Mouse (Mus musculus) embryonic facial prominence, embryonic 15.5 days (tissue): Measurements from ENCODE around the gene Rpl28. TPM values are rescaled to one million over a fixed set of nuclear protein-coding genes. Genes with fewer than 3 reads are reported as not detected.
A peak's percentile ranks its signal among the peaks of the same experiment; 100 is the strongest.
"Not testable (repeated sequence)": the region's sequence is repeated elsewhere in the genome, so short reads cannot be mapped to it uniquely, and the experiment has no call there.

Source experiments
- ATAC-seq: fragments of 200-750 bp; cut with Nextera tagmentation; 2 replicates; pipeline ENCODE4 v1.8.0; 2017; ENCODE audit warnings: low read depth, moderate TSS enrichment; ENCODE audit not compliant: insufficient number of reproducible peaks, low FRiP score, low TSS enrichment
- H3K27ac ChIP-seq: fragments of 300-500 bp; sonication (generic); replicated peaks from 2 replicates; pipeline ENCODE4 v1.5.1; 2015; ENCODE audit warnings: mild to moderate bottlenecking, inconsistent platforms
- H3K27me3 ChIP-seq: fragments of 300-500 bp; sonication (generic); 2 replicates; pipeline ENCODE4 v1.6.1; 2015; ENCODE audit warnings: inconsistent platforms
- H3K36me3 ChIP-seq: fragments of 300-500 bp; sonication (generic); 2 replicates; pipeline ENCODE4 v1.6.1; 2015; ENCODE audit warnings: mild to moderate bottlenecking, inconsistent platforms
- H3K4me1 ChIP-seq: fragments of 300-500 bp; sonication (generic); 2 replicates; pipeline ENCODE4 v1.6.1; 2015; ENCODE audit warnings: inconsistent platforms
- H3K4me2 ChIP-seq: fragments of 300-500 bp; sonication (generic); replicated peaks from 2 replicates; pipeline ENCODE4 v1.6.1; 2015; ENCODE audit warnings: mild to moderate bottlenecking, inconsistent platforms
- H3K4me3 ChIP-seq: fragments of 300-500 bp; sonication (generic); replicated peaks from 2 replicates; pipeline ENCODE4 v1.5.1; 2015; ENCODE audit warnings: mild to moderate bottlenecking, inconsistent platforms
- H3K9ac ChIP-seq: fragments of 300-500 bp; sonication (generic); 2 replicates; pipeline ENCODE4 v1.6.1; 2015; ENCODE audit warnings: inconsistent platforms
- H3K9me3 ChIP-seq: fragments of 300-500 bp; sonication (generic); replicated peaks from 2 replicates; pipeline ENCODE4 v1.6.1; 2016; ENCODE audit warnings: inconsistent platforms
- WGBS: fragments of 180-500 bp; shearing (Covaris S2); methylation state at CpG from one replicate; pipeline ENCODE4 v1.1.7; 2015; 5-methylcytosine and 5-hydroxymethylcytosine counted together
- polyA plus RNA-seq: library from polyadenylated mRNA; unstranded; fragments of >200 nt; fragmentation: Nextera tagmentation; extraction: Ambion mirVana; gene quantifications from 2 replicates; pipeline ENCODE4 v1.2.1, GENCODE M21; 2015

Gene Rpl28
- polyA plus RNA-seq, 1 experiment from 2014 or later = 397 TPM

DNA sequence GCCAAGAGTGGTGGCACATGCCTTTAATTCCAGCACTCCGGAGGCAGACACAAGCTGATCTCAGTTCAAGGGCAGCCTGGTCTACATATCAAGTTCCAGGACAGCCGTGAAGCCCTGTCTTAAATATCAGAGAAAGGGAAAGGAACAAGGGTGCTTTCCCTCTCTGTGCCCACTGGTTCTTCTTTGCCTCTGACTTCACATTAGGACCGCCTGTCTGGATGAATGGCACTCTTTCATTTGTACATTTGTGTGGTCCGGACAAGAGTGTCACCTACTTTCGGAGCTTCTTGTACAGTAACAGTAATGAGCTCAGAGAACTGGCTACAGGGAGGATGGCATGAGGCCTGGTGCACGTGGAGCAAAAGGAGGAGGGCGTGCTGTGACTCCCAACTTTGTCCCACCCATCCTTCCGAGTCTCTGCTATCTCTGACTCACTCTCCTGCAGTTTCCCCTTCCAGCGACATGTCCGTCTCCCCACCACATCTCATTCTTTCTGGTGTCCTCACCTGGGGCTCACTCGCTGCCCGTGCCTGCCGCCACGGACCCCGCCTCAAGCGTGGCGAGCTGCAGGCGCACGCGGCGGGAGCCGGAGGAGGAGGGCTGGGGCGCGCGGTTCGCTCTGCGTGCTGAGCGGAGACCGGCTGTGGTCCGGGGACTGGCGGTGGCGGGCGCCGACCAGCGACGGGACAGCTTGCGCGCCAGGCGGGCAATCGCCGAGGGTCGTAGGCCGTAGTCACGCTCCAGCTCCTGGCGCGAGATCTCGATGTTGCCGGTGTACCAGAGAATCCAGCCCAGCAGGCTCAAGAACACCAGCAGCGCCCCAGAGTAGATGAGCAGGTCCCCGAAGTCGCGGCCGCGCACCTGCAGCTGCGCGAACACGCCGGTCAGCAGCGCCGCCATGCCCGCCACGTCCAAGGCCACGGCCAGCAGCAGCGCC, 3.9 kb upstream of the Rpl28 start:
- Histone ChIP-seq H3K4me3 (peak overlapping the region; percentile 57), H3K9ac (peak overlapping the region; percentile 60), H3K27ac (peak overlapping the region; percentile 40), H3K27me3 (peaks cover 10% of the 10 kb centered on the region), H3K4me1 (peaks cover 14% of the 10 kb centered on the region), H3K36me3 (0 out of 2 replicates have a peak, but pooled peaks cover under 1% of the 10 kb centered on the region), H3K9me3 (no peaks in the 10 kb centered on the region), H3K4me2 (peak overlapping the region; percentile 92)
- 1% methylated on average over 64 of the region's 64 CpGs for WGBS
- ATAC-seq = peak; percentile 53

DNA sequence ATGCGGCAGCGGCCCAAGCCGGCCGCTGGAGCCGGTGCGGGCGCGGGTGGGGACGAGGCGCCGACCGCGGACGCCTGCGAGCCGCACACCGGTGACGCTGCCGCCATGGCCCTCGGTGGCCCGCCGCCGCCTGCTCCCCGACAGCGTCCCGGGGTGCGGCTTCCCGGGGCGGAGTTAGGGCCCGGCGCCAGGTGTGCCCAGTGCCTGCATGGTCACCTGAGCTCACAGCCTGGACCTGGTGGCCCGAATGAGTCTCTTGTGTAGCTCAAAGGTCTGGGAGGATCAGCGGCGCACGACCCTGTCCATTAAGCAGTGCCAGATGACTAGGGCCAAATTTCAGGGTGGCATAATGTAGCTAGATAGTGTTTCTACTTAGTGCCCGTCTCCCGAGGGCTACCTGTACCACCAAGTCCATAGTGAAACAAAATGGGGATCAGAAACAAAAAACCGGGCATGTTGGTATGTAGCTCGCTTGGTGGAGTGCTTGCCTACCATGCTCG, 3.2 kb upstream of the Rpl28 start, which contains the start of gene Tmem238:
Gene Tmem238 (minus strand): TSS at position 221 of the 500 bp plus-strand sequence.
- Histone ChIP-seq H3K9ac (peak within 1 kb of the TSS; percentile 60), H3K27me3 (peaks cover 10% of the 10 kb centered on the region), H3K9me3 (no peaks in the 10 kb centered on the region), H3K4me2 (peak within 1 kb of the TSS; percentile 92), H3K4me1 (peaks cover 22% of the 10 kb centered on the region), H3K36me3 (peaks cover 8% of the 10 kb centered on the region; the same call in 1 of the 2 replicates), H3K4me3 (peak within 1 kb of the TSS; percentile 57), H3K27ac (peak within 1 kb of the TSS; percentile 40)
- 7% methylated on average over 40 of the region's 40 CpGs for WGBS
- ATAC-seq = 0 out of 2 replicates have a peak, but pooled peaks have one; percentile 26

DNA sequence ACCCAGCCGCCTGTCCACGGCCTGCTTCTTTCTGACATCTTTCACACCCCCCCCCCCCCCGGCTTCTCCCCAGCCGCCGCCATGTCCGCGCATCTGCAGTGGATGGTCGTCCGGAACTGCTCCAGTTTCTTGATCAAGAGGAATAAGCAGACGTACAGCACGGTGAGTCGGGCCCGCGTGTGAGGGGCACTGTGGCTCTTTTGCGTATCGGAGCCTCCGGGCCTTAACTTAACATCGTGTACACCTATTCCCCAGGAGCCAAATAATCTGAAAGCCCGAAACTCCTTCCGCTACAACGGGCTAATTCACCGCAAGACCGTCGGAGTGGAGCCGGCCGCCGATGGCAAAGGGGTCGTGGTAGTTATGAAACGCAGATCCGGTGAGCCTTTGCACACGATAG, 574 bp downstream of the Rpl28 start:
- ATAC-seq, H3K9me3 ChIP-seq: not testable (repeated sequence)
- H3K9ac ChIP-seq = peak overlapping the region; percentile 93
- H3K27me3 ChIP-seq = peaks cover 10% of the 10 kb centered on the region
- peak overlapping the region; percentile 97 for H3K27ac ChIP-seq
- H3K4me3 ChIP-seq = peak overlapping the region; percentile 87
- peak overlapping the region; percentile 65 for H3K4me2 ChIP-seq
- WGBS = under 1% methylated on average over 29 of the region's 31 CpGs
- peaks cover 27% of the 10 kb centered on the region for H3K4me1 ChIP-seq
- peaks cover 40% of the 10 kb centered on the region for H3K36me3 ChIP-seq

DNA sequence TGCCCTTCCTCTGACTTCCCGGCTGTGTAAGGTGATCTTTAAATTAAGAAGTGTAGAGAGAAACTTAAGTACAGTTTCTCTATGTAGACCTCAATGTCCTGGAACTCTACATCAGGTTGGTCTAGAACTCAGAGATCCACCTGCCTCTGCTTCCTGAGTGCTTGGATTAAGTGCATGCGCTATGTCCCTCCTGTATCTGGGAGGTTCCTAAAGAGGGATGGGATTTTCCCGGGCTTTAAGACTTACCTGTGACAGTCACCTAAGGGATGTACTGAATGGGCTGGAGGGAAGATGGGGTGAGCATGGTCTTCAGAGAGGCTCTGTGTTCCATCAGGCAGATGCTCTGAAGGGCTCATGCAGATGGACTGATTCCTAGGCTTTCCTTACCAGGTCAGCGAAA, 1.0 kb downstream of the Rpl28 start:
- 35% methylated on average over 4 of the region's 4 CpGs for WGBS
- peak overlapping the region; percentile 97; the same call in 1 of the 2 replicates for H3K27ac ChIP-seq

DNA sequence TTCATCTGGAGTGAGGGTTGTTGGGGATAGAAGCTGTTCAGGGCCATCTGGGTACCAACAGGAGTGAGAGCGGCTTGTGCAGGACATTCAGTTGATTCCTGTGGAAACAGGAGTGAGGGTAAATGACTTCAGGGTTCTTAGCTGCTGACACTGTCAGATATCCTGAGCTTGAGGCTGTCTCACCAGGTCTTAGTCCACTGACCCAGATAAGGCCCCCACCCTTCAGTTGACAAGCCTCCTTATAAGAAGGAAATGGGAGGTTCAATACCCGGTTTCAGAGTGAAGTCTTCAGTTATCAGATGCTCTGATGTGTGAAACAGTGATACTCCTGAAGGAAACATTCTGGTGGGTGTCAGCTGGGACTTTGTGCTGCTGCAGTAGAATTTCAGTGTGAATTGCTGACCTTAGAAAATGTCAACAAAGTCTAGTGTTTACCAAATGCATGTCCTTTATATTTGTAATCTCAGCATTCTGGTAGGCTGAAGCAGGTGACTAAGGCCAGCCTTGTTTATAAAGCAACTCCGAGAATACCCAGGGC, 2.0 kb downstream of the Rpl28 start:
- peak overlapping the region; percentile 65; the same call in 1 of the 2 replicates for H3K4me2 ChIP-seq
- ATAC-seq = no peak

More for the DNA sequence above, 1.0 kb downstream of the Rpl28 start:
- H3K9ac ChIP-seq = peak overlapping the region; percentile 93
- peaks cover 22% of the 10 kb centered on the region for H3K4me1 ChIP-seq
- no peak for ATAC-seq
- H3K9me3 ChIP-seq = no peaks in the 10 kb centered on the region
- peak overlapping the region; percentile 87 for H3K4me3 ChIP-seq
- peaks cover 40% of the 10 kb centered on the region for H3K36me3 ChIP-seq
- H3K27me3 ChIP-seq = peaks cover 10% of the 10 kb centered on the region; the same call in 1 of the 2 replicates
- peak overlapping the region; percentile 65 for H3K4me2 ChIP-seq

DNA sequence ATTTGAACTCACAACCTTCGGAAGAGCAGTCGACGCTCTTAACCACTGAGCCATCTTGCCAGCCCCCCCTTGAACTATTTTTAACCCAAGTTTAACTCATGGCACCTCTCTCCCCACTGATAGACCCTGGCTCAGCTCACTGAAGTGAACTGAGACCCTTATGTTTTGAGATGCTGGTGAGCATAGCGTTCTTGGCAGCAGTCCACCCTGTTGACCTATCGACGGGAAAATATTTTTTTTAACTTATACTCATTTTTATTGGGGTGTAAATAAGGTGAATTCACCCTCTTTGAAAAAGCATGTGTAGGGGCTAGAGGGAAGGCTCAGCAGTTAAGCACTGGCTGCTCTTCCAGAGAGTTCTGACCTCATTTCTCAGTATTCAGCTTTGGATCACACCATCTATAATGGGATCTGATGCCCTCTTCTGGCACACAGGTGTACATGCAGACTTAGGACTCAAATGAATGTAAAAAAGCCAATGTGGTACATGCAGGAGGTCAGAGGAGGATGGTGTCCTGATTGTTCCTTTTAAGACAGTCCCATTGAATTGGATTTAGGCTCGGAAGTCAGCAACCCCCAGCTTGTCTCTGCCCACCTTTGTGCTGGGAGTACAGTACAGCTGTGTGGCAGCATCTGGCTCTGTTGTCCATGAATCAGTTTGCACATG, 3.2 kb downstream of the Rpl28 start:
- H3K4me1 ChIP-seq = peaks cover 16% of the 10 kb centered on the region

More for the DNA sequence above, 2.0 kb downstream of the Rpl28 start:
- no peaks in the 10 kb centered on the region for H3K9me3 ChIP-seq
- H3K36me3 ChIP-seq = peaks cover 40% of the 10 kb centered on the region
- no peak overlapping the region for H3K27ac ChIP-seq
- H3K4me1 ChIP-seq = peaks cover 16% of the 10 kb centered on the region
- 0 out of 2 replicates have a peak overlapping the region, but pooled peaks have one; percentile 9 for H3K9ac ChIP-seq
- WGBS = 83% methylated on average over 3 of the region's 3 CpGs
- 0 out of 2 replicates have a peak overlapping the region, but pooled peaks have one; percentile 87 for H3K4me3 ChIP-seq
- H3K27me3 ChIP-seq = 0 out of 2 replicates have a peak, but pooled peaks cover 4% of the 10 kb centered on the region

DNA sequence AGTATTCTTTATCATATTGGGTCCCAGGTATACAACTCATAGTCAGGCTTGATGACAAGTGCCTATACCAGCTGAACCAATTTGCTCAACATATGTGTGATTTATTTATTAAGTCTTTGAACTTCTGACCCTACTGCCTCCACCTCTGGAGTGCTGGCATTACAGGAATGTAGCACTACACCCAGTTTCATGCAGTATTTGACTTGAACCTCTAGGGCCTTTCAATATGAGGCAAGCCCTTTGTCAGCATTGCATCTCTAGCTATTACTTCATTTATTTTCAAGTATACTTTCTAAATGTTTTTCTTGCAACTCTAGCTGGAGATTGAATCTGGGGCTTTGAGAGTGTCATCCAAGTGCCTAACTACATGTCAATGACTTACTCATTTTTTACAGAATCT, 9.6 kb downstream of the Rpl28 start:
- Histone ChIP-seq H3K9ac (no peak overlapping the region), H3K27ac (no peak overlapping the region), H3K4me1 (no peaks in the 10 kb centered on the region), H3K9me3 (no peaks in the 10 kb centered on the region), H3K36me3 (peaks cover 42% of the 10 kb centered on the region), H3K27me3 (no peaks in the 10 kb centered on the region), H3K4me2 (no peak overlapping the region), H3K4me3 (no peak overlapping the region)
- ATAC-seq = no peak

More for the DNA sequence above, 3.2 kb downstream of the Rpl28 start:
- H3K4me3 ChIP-seq = no peak overlapping the region
- ATAC-seq = no peak
- 64% methylated on average over 7 of the region's 7 CpGs for WGBS
- H3K27me3 ChIP-seq = no peaks in the 10 kb centered on the region
- H3K9me3 ChIP-seq = no peaks in the 10 kb centered on the region
- no peak overlapping the region; the same call in 1 of the 2 replicates for H3K27ac ChIP-seq
- H3K36me3 ChIP-seq = peaks cover 40% of the 10 kb centered on the region
- H3K4me2 ChIP-seq = no peak overlapping the region
- H3K9ac ChIP-seq = no peak overlapping the region

DNA sequence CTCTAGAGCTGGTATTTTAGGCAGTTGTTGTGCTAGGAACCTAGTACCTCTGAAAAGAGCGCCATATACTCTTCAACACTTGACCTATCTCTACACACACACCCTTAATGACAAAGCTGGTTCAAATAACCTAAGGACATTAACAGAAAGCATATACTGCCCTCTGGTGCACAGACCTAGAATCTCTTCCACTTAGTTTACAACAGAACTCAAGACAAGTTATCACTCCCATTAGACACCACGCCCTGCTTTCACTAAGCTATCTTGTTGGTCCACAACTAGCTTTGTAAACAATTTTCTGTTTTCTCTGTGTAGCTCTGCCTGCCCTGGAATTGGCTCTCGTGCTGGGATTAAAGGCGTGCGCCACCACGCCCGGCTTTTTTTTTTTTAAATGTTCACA, 14.0 kb downstream of the Rpl28 start:
- Histone ChIP-seq H3K9me3 (no peaks in the 10 kb centered on the region), H3K27ac (no peak overlapping the region), H3K4me1 (peaks cover 24% of the 10 kb centered on the region), H3K27me3 (no peaks in the 10 kb centered on the region), H3K4me2 (no peak overlapping the region), H3K9ac (no peak overlapping the region), H3K36me3 (peaks cover 64% of the 10 kb centered on the region), H3K4me3 (no peak overlapping the region)
- no peak for ATAC-seq
- 89% methylated on average over 7 of the region's 7 CpGs for WGBS

DNA sequence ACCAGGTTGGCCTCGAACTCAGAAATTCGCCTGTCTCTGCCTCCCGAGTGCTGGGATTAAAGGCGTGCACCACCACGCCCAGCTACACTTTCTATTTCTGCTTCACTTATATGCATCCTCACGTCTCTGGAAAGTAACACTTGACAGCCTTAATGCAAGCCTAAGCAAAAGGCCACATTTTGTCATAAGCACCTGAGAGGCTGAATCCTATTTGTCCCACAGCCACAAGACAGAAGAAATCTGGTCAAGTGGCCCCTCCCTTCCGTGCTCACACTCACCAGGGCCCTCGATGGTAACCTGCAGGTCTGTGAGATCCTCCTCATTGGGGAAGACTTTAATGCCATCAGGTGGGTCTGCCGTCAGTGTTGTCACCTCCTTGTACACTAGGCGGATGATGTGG, 18.5 kb downstream of the Rpl28 start:
- WGBS = 30% methylated on average over 10 of the region's 10 CpGs
- Histone ChIP-seq H3K4me2 (peak overlapping the region; percentile 72), H3K4me3 (peak overlapping the region; percentile 98), H3K9ac (peak overlapping the region; percentile 95), H3K36me3 (peaks cover 45% of the 10 kb centered on the region), H3K4me1 (peaks cover 30% of the 10 kb centered on the region)
- H3K27me3 ChIP-seq, H3K27ac ChIP-seq, H3K9me3 ChIP-seq, ATAC-seq: not testable (repeated sequence)

DNA sequence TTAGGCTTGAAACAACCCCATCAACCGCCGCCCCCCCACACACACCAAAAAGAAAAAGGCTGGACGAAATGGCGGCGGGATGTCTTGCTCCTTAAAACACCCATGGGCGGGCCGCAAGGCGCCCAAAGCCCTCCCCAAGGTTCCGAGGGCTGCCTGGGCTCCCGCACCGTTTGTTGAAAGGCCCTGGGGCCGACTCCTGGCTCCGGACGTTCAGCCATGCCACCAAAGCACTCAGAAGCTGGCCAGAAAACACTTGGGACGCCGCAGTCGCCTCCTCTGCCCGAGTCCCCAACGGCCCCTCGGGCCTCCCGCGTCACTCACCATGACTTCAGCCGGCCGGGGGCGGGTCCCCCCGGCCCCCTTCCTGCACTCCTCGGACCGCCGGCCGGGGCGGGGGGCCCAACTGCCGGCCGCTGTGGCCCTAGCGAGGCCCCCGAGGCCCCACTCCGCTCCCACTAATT, 19.2 kb downstream of the Rpl28 start:
- no peaks in the 10 kb centered on the region for H3K27me3 ChIP-seq
- ATAC-seq = no peak; the same call in 1 of the 2 replicates
- peak overlapping the region; percentile 95 for H3K9ac ChIP-seq
- H3K4me3 ChIP-seq = peak overlapping the region; percentile 98
- 2% methylated on average over 33 of the region's 36 CpGs for WGBS
- H3K9me3 ChIP-seq = no peaks in the 10 kb centered on the region
- H3K27ac ChIP-seq = peak overlapping the region; percentile 97
- peak overlapping the region; percentile 72 for H3K4me2 ChIP-seq
- H3K36me3 ChIP-seq = peaks cover 37% of the 10 kb centered on the region
- peaks cover 30% of the 10 kb centered on the region for H3K4me1 ChIP-seq
